Mouse (Mus musculus) hindbrain, embryonic 12.5 days (tissue): ENCODE measurements around the gene Srcap. TPM values are rescaled to one million over a fixed set of nuclear protein-coding genes. Genes with fewer than 3 reads are reported as not detected.
"Not testable (repeated sequence)": the region's sequence is repeated elsewhere in the genome, so short reads cannot be mapped to it uniquely, and the experiment has no call there.

Experiments used
- ATAC-seq: fragments of 200-750 bp; cut with Nextera tagmentation; 2 replicates; pipeline ENCODE4 v1.8.0; 2017; ENCODE audit warnings: moderate TSS enrichment; ENCODE audit not compliant: low FRiP score
- H3K27ac ChIP-seq: fragments of 300-500 bp; sonication (generic); 2 replicates; pipeline ENCODE4 v1.5.1; 2016; ENCODE audit warnings: mild to moderate bottlenecking
- H3K27me3 ChIP-seq: fragments of 300-500 bp; sonication (generic); 2 replicates; pipeline ENCODE4 v1.6.1; 2016; ENCODE audit warnings: mild to moderate bottlenecking
- H3K36me3 ChIP-seq: fragments of 300-500 bp; sonication (generic); 2 replicates; pipeline ENCODE4 v1.6.1; 2016; ENCODE audit warnings: mild to moderate bottlenecking
- H3K4me1 ChIP-seq: fragments of 300-500 bp; sonication (generic); 2 replicates; pipeline ENCODE4 v1.6.1; 2016
- H3K4me2 ChIP-seq: fragments of 300-500 bp; sonication (generic); replicated peaks from 2 replicates; pipeline ENCODE4 v1.6.1; 2016; ENCODE audit warnings: mild to moderate bottlenecking
- H3K4me3 ChIP-seq: fragments of 300-500 bp; sonication (generic); 2 replicates; pipeline ENCODE4 v1.5.1; 2016; ENCODE audit warnings: mild to moderate bottlenecking
- H3K9ac ChIP-seq: fragments of 300-500 bp; sonication (generic); 2 replicates; pipeline ENCODE4 v1.6.1; 2016; ENCODE audit warnings: mild to moderate bottlenecking, moderate library complexity
- H3K9me3 ChIP-seq: fragments of 300-500 bp; sonication (generic); replicated peaks from 2 replicates; pipeline ENCODE4 v1.6.1; 2016; ENCODE audit warnings: mild to moderate bottlenecking
- WGBS: fragments of 180-500 bp; shearing (Covaris S2); methylation state at CpG from one replicate; pipeline ENCODE4 v1.1.7; 2016; 5-methylcytosine and 5-hydroxymethylcytosine counted together
- polyA plus RNA-seq: library from polyadenylated mRNA; unstranded; fragments of >200 nt; fragmentation: Nextera tagmentation; extraction: Ambion mirVana; gene quantifications from 2 replicates; pipeline ENCODE4 v1.2.1, GENCODE M21; 2016

Srcap gene
- polyA plus RNA-seq, 1 experiment from 2014 or later, result 90.8 TPM

DNA sequence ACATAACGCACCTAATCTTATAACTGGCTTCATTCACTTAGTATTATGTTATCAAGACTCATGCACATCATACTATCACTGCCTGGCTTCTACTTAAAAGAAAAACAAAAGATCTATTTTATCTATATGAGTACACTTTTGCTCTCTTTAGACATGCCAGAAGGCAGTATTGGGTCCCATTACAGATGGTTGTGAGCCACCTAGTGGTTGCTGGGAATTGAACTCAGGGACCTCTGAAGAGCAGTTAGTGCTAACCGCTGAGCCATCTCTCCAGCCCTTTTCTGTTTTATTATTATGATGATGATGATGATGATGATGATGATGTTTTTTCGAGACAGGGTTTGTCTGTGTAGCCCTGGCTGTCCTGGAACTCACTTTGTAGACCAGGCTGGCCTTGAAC, 13.4 kb upstream of the Srcap start:
- no peak for ATAC-seq
- no peaks in the 10 kb centered on the region for H3K27me3 ChIP-seq
- no peak overlapping the region for H3K9ac ChIP-seq
- no peak overlapping the region for H3K4me2 ChIP-seq
- no peak overlapping the region for H3K27ac ChIP-seq
- no peaks in the 10 kb centered on the region for H3K36me3 ChIP-seq
- no peaks in the 10 kb centered on the region for H3K9me3 ChIP-seq
- no peaks in the 10 kb centered on the region for H3K4me1 ChIP-seq
- H3K4me3 ChIP-seq, result no peak overlapping the region
- 43% methylated on average over 3 of the region's 3 CpGs for WGBS

DNA sequence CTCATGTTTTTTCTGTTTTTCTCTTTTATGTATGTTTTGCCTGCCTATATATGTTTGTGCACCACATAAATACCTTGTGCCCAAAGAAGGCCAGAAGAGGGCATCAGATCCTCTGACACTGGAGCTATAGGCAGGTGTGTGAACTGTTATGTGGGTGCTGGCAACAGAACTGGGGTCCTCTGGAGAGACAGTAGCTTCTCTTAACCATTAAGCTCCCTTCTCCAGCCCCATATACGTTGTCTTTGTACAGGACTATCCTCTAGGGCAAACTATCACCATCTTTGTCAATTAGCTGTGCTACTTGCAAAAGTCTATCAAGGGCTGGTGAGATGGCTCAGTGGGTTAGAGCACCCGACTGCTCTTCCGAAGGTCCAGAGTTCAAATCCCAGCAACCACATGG, 3.5 kb upstream of the Srcap start:
- no peaks in the 10 kb centered on the region for H3K9me3 ChIP-seq
- no peak overlapping the region for H3K4me3 ChIP-seq
- H3K27ac ChIP-seq, result no peak overlapping the region
- ATAC-seq, result no peak
- WGBS, result 90% methylated on average over 3 of the region's 3 CpGs
- H3K36me3 ChIP-seq, result no peaks in the 10 kb centered on the region
- no peaks in the 10 kb centered on the region for H3K27me3 ChIP-seq
- H3K9ac ChIP-seq, result no peak overlapping the region
- no peak overlapping the region for H3K4me2 ChIP-seq
- H3K4me1 ChIP-seq, result peaks cover 4% of the 10 kb centered on the region; the same call in 1 of the 2 replicates

DNA sequence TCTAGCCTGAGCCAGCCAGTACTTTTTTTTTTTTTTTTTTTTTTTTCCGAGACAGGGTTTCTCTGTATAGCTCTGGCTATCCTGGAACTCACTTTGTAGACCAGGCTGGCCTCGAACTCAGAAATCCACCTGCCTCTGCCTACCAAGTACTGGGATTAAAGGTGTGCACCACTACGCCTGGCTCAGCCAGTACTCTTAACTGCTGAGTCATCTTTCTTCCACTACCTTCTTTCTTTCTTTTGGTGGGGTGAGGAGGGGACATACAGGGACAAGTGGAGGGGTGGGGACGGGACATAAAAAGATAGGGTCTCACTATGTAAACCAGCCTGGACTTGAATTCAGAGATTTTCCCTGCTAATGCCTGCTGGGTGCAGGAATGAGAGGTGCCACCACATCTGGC, 2.0 kb upstream of the Srcap start:
- not testable (repeated sequence) for H3K27ac ChIP-seq, H3K36me3 ChIP-seq, H3K9ac ChIP-seq, H3K9me3 ChIP-seq, H3K4me2 ChIP-seq, H3K27me3 ChIP-seq, H3K4me3 ChIP-seq, ATAC-seq
- H3K4me1 ChIP-seq, result peaks cover 13% of the 10 kb centered on the region
- WGBS, result 80% methylated on average over 4 of the region's 4 CpGs

DNA sequence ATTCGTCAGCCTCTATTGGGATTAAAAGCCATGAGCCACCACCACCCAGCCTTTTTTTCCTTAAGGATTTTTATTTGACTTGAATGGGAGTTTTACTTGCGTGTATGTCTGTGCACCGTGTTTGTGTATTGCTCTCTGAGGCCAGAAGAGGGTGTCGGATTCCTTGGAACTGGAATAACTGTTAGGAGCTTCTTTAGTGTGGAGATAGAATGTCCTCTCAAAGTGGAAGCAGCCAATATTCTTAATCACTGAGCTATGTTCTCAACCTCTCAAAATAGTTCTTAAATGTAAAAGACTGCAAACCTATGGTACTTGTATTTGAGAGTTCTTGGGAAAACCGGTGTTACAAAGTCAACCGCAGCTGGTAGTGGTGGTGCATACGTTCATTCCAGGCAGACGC, 542 bp upstream of the Srcap start:
- H3K9me3 ChIP-seq, result no peaks in the 10 kb centered on the region
- peak overlapping the region; percentile 79 for H3K4me3 ChIP-seq

DNA sequence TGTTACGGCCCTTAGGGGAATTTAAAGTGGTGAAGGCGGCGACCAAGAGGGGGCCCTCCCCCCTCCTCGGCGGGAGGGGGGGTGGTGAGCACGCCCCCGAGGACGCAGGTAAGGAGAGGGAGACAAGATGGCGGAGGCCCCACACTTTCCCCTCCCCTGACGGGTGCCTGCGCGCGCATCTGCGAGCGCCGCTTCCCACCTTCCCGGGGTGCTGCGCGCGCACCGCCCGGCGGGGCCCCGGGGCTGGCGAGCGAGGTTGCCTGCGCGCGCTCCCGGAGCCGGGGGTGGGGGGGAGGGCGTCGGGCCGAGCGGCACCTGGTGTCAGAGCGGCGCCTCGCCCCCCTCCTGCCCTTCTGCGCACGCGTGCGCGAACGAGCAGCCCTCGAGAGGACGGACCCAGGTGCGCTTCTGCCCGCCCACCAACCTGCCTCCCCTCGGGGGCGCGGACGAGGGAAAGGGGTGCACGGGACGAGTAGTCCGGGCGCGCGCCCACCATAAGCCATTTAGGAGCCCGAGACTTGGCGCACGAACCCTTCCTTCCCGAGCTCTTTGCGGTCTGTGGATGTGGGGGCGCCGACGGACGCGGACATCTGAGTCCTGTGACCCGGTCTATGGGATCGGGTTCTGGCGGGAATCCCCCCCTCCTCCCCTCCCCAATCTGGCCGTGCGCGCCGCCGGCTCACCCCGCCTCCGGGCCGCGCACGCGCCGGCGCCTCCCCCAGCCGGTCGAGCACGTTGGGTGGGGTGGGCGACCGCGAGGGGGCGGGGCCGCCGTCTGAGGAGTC, 640 bp downstream of the Srcap start:
- H3K4me1 ChIP-seq, result peaks cover 13% of the 10 kb centered on the region
- no peaks in the 10 kb centered on the region for H3K27me3 ChIP-seq
- peak overlapping the region; percentile 64 for H3K4me2 ChIP-seq
- no peaks in the 10 kb centered on the region for H3K9me3 ChIP-seq
- ATAC-seq, result peak; percentile 89
- WGBS, result under 1% methylated on average over 76 of the region's 93 CpGs
- H3K27ac ChIP-seq, result peak overlapping the region; percentile 99
- peak overlapping the region; percentile 79 for H3K4me3 ChIP-seq
- H3K36me3 ChIP-seq, result peaks cover 26% of the 10 kb centered on the region
- peak overlapping the region; percentile 88 for H3K9ac ChIP-seq

More for the DNA sequence above, 542 bp upstream of the Srcap start:
- H3K36me3 ChIP-seq, result peaks cover 15% of the 10 kb centered on the region
- WGBS, result 42% methylated on average over 8 of the region's 8 CpGs
- peak overlapping the region; percentile 64 for H3K4me2 ChIP-seq
- no peaks in the 10 kb centered on the region for H3K27me3 ChIP-seq
- no peak overlapping the region for H3K9ac ChIP-seq
- peak overlapping the region; percentile 99 for H3K27ac ChIP-seq
- H3K4me1 ChIP-seq, result peaks cover 13% of the 10 kb centered on the region
- ATAC-seq, result no peak

DNA sequence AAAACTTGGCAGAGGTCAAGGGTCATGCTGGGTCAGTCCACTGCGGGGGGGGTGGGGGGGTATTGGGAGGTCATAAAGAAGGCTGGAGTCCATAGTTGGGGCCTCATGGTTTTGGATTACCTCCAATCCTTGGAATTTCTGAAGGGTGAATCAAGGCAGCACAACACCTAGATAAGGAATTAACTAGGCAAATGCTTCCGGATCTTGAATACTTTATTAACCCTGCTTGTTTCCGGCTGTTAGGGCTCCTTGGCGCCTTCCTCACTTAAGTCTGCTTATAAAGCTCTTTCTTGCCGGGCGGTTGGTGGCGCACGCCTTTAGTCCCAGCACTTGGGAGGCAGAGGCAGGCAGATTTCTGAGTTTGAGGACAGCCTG, 1.2 kb downstream of the Srcap start:
- ATAC-seq, result no peak
- peak overlapping the region; percentile 88 for H3K9ac ChIP-seq
- WGBS, result 42% methylated on average over 8 of the region's 8 CpGs
- peaks cover 31% of the 10 kb centered on the region for H3K36me3 ChIP-seq
- H3K27me3 ChIP-seq, result no peaks in the 10 kb centered on the region
- H3K27ac ChIP-seq, result peak overlapping the region; percentile 99
- H3K9me3 ChIP-seq, result no peaks in the 10 kb centered on the region
- peak overlapping the region; percentile 79 for H3K4me3 ChIP-seq
- H3K4me2 ChIP-seq, result peak overlapping the region; percentile 64
- peaks cover 13% of the 10 kb centered on the region for H3K4me1 ChIP-seq

DNA sequence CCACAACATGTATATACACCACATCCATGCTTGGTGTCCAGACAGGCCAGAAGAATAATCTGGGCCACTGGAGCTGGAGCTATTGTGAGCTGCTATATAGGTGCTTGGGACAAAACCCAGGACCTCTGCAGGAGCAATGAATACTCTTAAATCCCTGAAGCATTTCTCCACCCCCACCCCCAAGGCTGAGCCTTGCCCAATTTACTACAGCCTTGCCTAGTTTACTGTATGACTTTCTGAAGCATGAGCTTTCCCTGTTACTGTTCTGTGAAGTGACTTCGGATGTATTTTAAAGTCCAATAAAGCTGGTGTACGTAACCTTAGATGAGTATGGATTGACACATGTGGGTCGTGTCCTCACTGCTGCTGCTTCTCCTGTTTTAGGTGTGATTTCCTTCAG, 2.0 kb downstream of the Srcap start:
- Histone ChIP-seq H3K27ac (0 out of 2 replicates have a peak overlapping the region, but pooled peaks have one; percentile 23), H3K9ac (no peak overlapping the region), H3K4me3 (peak overlapping the region; percentile 79), H3K27me3 (no peaks in the 10 kb centered on the region), H3K4me2 (peak overlapping the region; percentile 64), H3K4me1 (peaks cover 13% of the 10 kb centered on the region), H3K9me3 (no peaks in the 10 kb centered on the region), H3K36me3 (peaks cover 37% of the 10 kb centered on the region)
- 91% methylated on average over 3 of the region's 3 CpGs for WGBS
- ATAC-seq, result no peak

DNA sequence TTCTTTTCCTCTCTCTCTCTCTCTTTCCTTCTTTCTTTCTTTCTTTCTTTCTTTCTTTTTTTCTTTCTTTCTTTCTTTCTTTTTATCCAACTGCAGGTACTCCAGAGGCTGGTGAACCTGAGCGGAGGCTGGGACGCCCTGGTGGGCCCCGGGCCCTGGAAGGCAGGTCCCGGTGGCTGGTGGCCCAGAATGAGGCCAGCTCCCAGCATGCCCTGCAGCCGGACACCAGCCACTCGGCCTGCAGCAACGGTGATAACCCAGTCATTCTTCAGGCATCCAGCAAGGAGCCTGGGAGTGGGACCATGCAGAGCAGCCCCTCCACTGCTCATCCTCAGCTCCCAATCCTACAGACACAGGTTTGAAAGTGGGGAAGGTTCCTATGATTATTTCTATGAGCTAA, 4.1 kb downstream of the Srcap start:
- Histone ChIP-seq H3K27me3 (no peaks in the 10 kb centered on the region), H3K9ac (no peak overlapping the region), H3K27ac (no peak overlapping the region), H3K4me3 (no peak overlapping the region), H3K36me3 (peaks cover 52% of the 10 kb centered on the region), H3K9me3 (no peaks in the 10 kb centered on the region), H3K4me1 (peaks cover 13% of the 10 kb centered on the region), H3K4me2 (no peak overlapping the region)
- 94% methylated on average over 7 of the region's 7 CpGs for WGBS
- ATAC-seq, result no peak

DNA sequence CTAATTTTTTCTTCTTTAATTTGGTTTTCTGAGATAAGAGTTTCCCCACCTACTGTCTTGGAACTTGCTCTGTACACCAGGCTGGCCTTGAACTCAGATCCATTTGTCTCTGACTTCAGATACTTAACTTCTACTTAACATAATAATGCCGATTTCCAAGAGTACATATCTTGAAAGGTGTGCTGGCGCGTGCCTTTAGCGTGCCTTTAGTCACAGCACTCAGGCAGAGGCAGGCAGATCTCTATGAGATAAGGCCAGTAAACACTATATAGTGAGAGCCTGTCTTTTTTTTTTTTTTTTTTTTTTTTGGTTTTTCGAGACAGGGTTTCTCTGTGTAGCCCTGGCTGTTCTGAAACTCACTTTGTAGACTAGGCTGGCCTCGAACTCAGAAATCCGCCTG, 4.6 kb downstream of the Srcap start:
- Histone ChIP-seq H3K9me3 (no peaks in the 10 kb centered on the region), H3K9ac (no peak overlapping the region), H3K36me3 (peaks cover 57% of the 10 kb centered on the region), H3K4me1 (peaks cover 13% of the 10 kb centered on the region), H3K27me3 (no peaks in the 10 kb centered on the region), H3K27ac (no peak overlapping the region), H3K4me2 (no peak overlapping the region), H3K4me3 (no peak overlapping the region)
- WGBS, result 99% methylated on average over 7 of the region's 7 CpGs
- ATAC-seq, result no peak

DNA sequence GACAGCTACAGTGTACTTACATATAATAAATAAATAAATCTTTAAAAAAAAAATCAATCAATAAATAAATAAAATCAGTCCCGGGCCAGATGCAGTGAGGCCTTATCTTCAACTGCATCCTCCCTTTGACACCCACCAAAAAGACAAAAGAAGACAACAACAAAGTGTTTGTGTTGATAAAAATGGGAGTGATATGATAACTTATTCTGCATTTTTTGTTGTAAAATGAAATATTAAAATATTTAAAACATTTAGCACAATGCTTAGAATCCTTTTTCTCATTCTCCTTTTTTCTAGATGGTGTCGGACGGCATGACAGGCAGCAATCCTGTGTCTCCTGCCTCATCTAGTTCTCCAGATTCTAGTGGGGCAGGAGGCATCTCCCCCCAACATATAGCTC, 7.5 kb downstream of the Srcap start, which contains the start of gene Gm42715:
Gm42715 (plus strand) TSS at position 301 of the 400 bp plus-strand sequence.
- H3K4me3 ChIP-seq, result no peak within 1 kb of the TSS
- H3K36me3 ChIP-seq, result peaks cover 81% of the 10 kb centered on the region

DNA sequence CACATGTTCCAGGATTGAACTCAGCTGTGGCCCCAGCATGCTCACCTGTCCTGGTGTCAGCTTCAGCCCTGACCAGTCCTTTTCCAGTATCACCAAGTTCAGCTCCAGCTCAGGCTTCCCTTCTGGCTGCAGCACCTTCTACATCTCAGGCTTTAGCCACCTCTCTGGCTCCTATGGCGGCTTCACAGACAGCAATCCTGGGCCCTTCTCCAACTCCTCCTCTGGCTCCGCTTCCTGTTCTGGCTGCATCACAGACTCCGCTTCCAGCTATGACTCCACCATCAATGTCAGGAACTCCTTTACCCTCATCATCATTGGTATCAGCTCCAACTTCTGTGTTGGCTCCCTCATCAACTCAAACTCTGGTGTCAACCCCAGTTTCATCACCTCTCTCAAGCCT, 29.9 kb downstream of the Srcap start:
- WGBS, result 99% methylated on average over 3 of the region's 3 CpGs
- Histone ChIP-seq H3K27ac (no peak overlapping the region), H3K4me2 (no peak overlapping the region)

More for the DNA sequence above, 7.5 kb downstream of the Srcap start, which contains the start of gene Gm42715:
- no peaks in the 10 kb centered on the region for H3K27me3 ChIP-seq
- H3K9ac ChIP-seq, result no peak within 1 kb of the TSS
- no peak within 1 kb of the TSS for H3K27ac ChIP-seq
- no peaks in the 10 kb centered on the region for H3K4me1 ChIP-seq
- no peak for ATAC-seq
- WGBS, result 97% methylated on average over 3 of the region's 3 CpGs
- H3K9me3 ChIP-seq, result no peaks in the 10 kb centered on the region
- H3K4me2 ChIP-seq, result no peak within 1 kb of the TSS

DNA sequence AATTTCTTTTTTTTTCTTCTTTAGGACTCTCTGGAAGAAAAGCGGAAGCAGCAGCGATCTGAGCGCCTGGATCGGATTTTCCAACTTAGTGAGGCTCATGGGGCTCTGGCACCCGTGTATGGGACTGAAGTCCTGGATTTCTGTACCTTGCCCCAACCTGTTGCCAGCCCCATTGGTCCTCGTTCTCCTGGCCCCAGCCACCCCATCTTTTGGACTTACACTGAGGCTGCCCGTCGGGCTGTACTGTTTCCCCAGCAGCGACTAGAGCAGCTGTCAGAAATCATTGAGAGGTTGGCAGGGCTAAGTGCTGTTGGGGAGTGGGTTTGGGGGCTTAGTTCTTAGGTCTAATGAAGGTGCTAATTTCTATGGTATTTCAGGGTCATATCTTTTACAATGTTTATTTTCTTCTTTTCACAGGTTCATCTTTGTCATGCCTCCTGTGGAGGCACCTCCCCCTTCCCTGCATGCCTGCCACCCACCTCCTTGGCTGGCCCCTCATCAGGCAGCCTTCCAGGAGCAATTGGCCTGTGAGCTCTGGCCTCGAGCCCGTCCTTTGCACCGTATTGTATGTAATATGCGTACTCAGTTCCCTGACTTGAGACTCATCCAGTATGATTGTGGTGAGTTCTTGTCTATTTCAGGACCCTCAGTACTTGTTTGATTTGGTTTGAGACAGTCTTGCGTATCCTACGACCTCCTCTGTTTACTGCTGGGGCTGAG, 37.5 kb downstream of the Srcap start:
- WGBS, result 91% methylated on average over 15 of the region's 15 CpGs
- H3K4me3 ChIP-seq, result no peak overlapping the region
- no peaks in the 10 kb centered on the region for H3K27me3 ChIP-seq
- no peak overlapping the region for H3K9ac ChIP-seq
- ATAC-seq, result no peak
- no peaks in the 10 kb centered on the region for H3K4me1 ChIP-seq
- no peak overlapping the region for H3K4me2 ChIP-seq
- H3K36me3 ChIP-seq, result peaks cover 77% of the 10 kb centered on the region
- no peak overlapping the region for H3K27ac ChIP-seq
- H3K9me3 ChIP-seq, result no peaks in the 10 kb centered on the region

More for the DNA sequence above, 29.9 kb downstream of the Srcap start:
- peaks cover 90% of the 10 kb centered on the region for H3K36me3 ChIP-seq
- H3K9me3 ChIP-seq, result no peaks in the 10 kb centered on the region
- H3K4me1 ChIP-seq, result no peaks in the 10 kb centered on the region
- H3K9ac ChIP-seq, result no peak overlapping the region
- H3K27me3 ChIP-seq, result no peaks in the 10 kb centered on the region
- no peak overlapping the region for H3K4me3 ChIP-seq
- no peak for ATAC-seq
